Mouse (Mus musculus) ES-E14 (cell line): ENCODE measurements at regions not wholly inside any gene's neighbourhood (a gene's known extent, or its start where the extent isn't known, plus 50 kb on each side); places are given as distances from the start of the nearest gene placed in this dataset.

ENCODE experiments used
- DNase-seq: peaks from one replicate; pipeline ENCODE4 v3.0.0-alpha.2; 2013; ENCODE audit warnings: low read depth, low spot score
- H3K27ac ChIP-seq: 2 replicates; pipeline ENCODE4 v1.5.1; 2012; ENCODE audit warnings: low read depth, mild to moderate bottlenecking, low read length, moderate library complexity, mixed read lengths; ENCODE audit not compliant: poor library complexity, insufficient read depth, severe bottlenecking
- H3K36me3 ChIP-seq: 2 replicates; pipeline ENCODE4 v1.6.1; 2012; ENCODE audit warnings: mild to moderate bottlenecking, low read length, moderate library complexity, mixed read lengths; ENCODE audit not compliant: control insufficient read depth, poor library complexity, insufficient read depth, severe bottlenecking
- H3K4me1 ChIP-seq, 2 experiments: fragments of 150-350 bp in 1 of 2; sonication (generic) in 1 of 2; 2 replicates each; pipeline ENCODE4 v1.6.1; 2012; ENCODE audit warnings: low read length in 2 of 2, mild to moderate bottlenecking in 1 of 2, mixed read lengths in 1 of 2; ENCODE audit not compliant: control insufficient read depth in 2 of 2, insufficient read depth in 2 of 2, poor library complexity in 1 of 2
- H3K4me3 ChIP-seq, 2 experiments: fragments of 150-350 bp in 1 of 2; sonication (generic) in 1 of 2; 2 replicates each; pipeline ENCODE4 v1.5.1; 2012; ENCODE audit warnings: low read length in 2 of 2, low read depth in 1 of 2, mild to moderate bottlenecking in 1 of 2, mixed read lengths in 1 of 2; ENCODE audit not compliant: insufficient read depth in 1 of 2, poor library complexity in 1 of 2, severe bottlenecking in 1 of 2
- H3K9ac ChIP-seq: 2 replicates; pipeline ENCODE4 v1.6.1; 2012; ENCODE audit warnings: low read depth, mild to moderate bottlenecking, low read length, mixed read lengths; ENCODE audit not compliant: poor library complexity, insufficient read depth, severe bottlenecking
- H3K9me3 ChIP-seq: fragments of 150-350 bp; sonication (generic); 2 replicates; pipeline ENCODE4 v1.6.1; 2012; ENCODE audit warnings: low read depth, mild to moderate bottlenecking, low read length; ENCODE audit not compliant: control insufficient read depth, insufficient read depth
- CHD2 ChIP-seq: IDR thresholded peaks from 2 replicates; pipeline ENCODE4 v1.6.1; 2014; ENCODE audit warnings: mild to moderate bottlenecking, low read depth, low read length, inconsistent platforms
- HCFC1 ChIP-seq: IDR thresholded peaks from 2 replicates; pipeline ENCODE4 v1.6.1; 2012; ENCODE audit warnings: low read length, inconsistent platforms, borderline replicate concordance; ENCODE audit not compliant: insufficient read depth
- MAFK ChIP-seq: IDR thresholded peaks from 2 replicates; pipeline ENCODE4 v1.6.1; 2014; ENCODE audit warnings: mild to moderate bottlenecking, low read depth, low read length, inconsistent platforms; ENCODE audit not compliant: insufficient read depth
- ZC3H11A ChIP-seq: IDR thresholded peaks from 2 replicates; pipeline ENCODE4 v1.6.1; 2012; ENCODE audit warnings: low read depth, mild to moderate bottlenecking, inconsistent platforms, low read length, borderline replicate concordance
- ZNF384 ChIP-seq: IDR thresholded peaks from 2 replicates; pipeline ENCODE4 v1.6.1; 2012; ENCODE audit warnings: low read depth, low read length, inconsistent platforms
- in situ Hi-C, 2 experiments: fragments of 600-800 bp; cut with MboI; formaldehyde crosslinking; loops; one replicate each; pipeline ENCODE4 v1.15.1; 2025; ENCODE audit warnings: low sequenced_read_pairs in 2 of 2, inconsistent platforms in 1 of 2; ENCODE audit not compliant: unreplicated experiment in 2 of 2

DNA sequence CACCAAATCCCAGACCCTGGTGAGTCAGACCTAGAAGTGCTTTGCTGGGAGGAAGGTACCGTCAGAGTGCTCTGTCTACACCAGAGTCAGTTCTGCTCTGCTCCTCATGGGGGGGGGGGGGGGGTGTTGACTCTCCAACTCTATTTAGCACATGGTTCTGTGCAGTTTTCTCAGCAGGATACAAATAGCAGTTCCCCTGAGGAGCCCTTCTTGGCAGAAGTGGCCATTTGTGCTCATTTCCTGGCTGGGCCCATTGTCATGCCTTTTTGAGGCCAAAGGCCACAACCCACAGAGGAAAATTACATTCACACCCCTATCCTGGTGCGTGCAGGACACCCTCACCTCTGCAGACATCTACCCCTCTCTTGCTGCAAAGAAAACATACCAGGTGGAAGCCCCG lies 118.3 kb downstream of the Psmg1 start:
- Histone ChIP-seq H3K9me3 (no peaks in the 10 kb centered on the region), H3K9ac (no peak overlapping the region), H3K27ac (no peak overlapping the region), H3K4me3 (no peak overlapping the region), H3K36me3 (no peaks in the 10 kb centered on the region), H3K4me1 (no peaks in the 10 kb centered on the region)
- in situ Hi-C loops: no loop called here
- TF ChIP-seq ZC3H11A (no peak), HCFC1 (no peak), ZNF384 (no peak), MAFK (no peak)
- DNase-seq: no peak

DNA sequence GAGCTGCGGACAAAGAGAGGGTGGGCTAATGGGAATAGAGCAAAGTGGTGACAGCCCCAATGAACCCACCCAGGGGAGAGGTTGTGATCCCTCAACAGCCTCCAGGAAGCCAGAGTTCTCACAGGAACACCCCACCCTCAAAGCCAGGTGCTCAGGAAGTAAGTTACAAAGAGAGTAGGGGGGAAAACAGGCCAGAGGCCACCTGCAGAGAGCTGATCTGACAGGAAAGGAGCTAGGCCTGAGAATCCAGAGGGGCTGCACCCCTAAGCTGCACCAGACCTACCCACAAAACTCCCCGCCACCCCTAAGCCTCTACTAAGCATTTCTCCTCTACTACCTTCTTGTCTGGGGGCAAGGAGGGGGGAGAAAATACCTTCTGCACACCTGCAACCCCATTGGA lies 120.5 kb downstream of the Psmg1 start:
- no peak overlapping the region for H3K4me3 ChIP-seq

DNA sequence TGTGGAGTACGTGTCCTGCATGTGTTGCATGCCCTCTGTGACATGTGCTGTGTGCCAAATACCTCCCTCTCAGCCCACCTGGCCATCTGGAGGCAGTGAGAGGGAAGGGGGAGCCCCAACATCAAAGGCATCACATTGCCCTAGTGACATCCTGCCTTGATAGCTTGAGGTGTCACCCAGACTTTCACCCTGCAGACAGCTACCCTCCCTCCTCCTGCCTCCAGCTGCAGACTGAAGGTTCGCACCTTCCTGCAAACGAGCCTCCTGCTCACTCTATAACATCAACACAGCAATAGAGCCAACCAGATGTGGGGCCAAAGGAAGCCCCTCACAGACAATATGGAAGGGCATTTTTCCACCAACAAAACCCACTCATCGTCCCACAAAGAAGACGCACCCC lies 121.3 kb downstream of the Psmg1 start:
- Histone ChIP-seq H3K27ac (no peak overlapping the region), H3K9me3 (no peaks in the 10 kb centered on the region), H3K4me3 (no peak overlapping the region), H3K4me1 (no peaks in the 10 kb centered on the region), H3K36me3 (no peaks in the 10 kb centered on the region), H3K9ac (no peak overlapping the region)
- DNase-seq: no peak
- TF ChIP-seq HCFC1 (no peak), MAFK (no peak), ZC3H11A (no peak), CHD2 (no peak), ZNF384 (no peak)
- in situ Hi-C loops: no loop called here

More for the DNA sequence above, 120.5 kb downstream of the Psmg1 start:
- no peak for DNase-seq
- no peaks in the 10 kb centered on the region for H3K36me3 ChIP-seq
- no peak overlapping the region for H3K27ac ChIP-seq
- no peak for TF ChIP-seq HCFC1
- TF ChIP-seq ZNF384: no peak
- TF ChIP-seq ZC3H11A: no peak
- no peak for TF ChIP-seq CHD2
- no peak for TF ChIP-seq MAFK
- H3K9me3 ChIP-seq: no peaks in the 10 kb centered on the region
- in situ Hi-C loops: no loop called here
- no peak overlapping the region for H3K9ac ChIP-seq
- H3K4me1 ChIP-seq: no peaks in the 10 kb centered on the region

DNA sequence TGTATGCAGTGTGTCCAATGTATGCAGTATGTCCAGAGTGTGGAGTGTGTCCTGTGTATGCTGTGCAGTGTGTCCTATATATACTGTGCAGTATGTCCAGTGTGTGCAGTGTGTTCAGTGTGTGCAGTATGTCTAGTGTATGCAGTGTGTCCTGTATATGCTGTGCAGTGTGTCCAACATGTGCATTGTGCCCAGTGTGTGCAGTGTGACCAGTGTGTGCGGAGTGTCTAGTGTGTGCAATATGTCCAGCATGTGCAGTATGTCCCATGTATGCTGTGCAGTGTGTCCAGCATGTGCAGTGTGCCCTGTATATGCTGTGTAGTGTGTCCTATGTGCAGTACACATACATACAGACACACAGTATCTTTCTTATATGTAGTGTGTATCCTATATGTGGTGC lies 121.9 kb downstream of the Psmg1 start:
- in situ Hi-C loops: no loop called here
- H3K27ac ChIP-seq: no peak overlapping the region
- H3K9ac ChIP-seq: no peak overlapping the region
- no peaks in the 10 kb centered on the region for H3K9me3 ChIP-seq
- no peak for TF ChIP-seq CHD2
- TF ChIP-seq ZNF384: no peak
- TF ChIP-seq ZC3H11A: no peak
- TF ChIP-seq MAFK: no peak
- no peak for TF ChIP-seq HCFC1
- no peak overlapping the region for H3K4me3 ChIP-seq
- no peaks in the 10 kb centered on the region for H3K4me1 ChIP-seq
- no peaks in the 10 kb centered on the region for H3K36me3 ChIP-seq
- DNase-seq: no peak

DNA sequence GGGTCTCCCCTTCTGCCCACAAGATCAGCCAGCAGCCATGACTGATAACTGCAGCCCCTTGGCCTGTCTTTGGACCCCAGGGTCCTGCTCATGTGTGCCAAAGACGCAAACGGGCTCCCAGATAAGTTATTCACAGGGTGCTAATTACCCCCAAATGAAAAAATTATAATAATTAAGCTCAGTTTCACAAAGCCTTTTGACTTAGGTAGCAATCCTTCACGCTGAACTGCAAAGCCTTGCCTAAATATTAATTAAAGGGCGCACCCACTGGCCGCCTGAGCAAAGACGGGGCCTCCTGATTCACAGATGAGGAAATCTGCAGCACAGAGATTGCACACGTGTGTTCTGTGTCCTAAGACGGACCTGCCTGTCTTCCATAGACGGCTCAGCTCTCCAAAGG lies 123.2 kb downstream of the Psmg1 start:
- H3K36me3 ChIP-seq: no peaks in the 10 kb centered on the region
- no peak for TF ChIP-seq CHD2
- no peak for TF ChIP-seq ZNF384
- no peak for TF ChIP-seq HCFC1
- no peaks in the 10 kb centered on the region for H3K9me3 ChIP-seq
- no peaks in the 10 kb centered on the region for H3K4me1 ChIP-seq
- H3K9ac ChIP-seq: no peak overlapping the region
- DNase-seq: no peak
- H3K4me3 ChIP-seq: no peak overlapping the region
- H3K27ac ChIP-seq: no peak overlapping the region
- in situ Hi-C loops: no loop called here
